Mouse (Mus musculus): Measurements from ENCODE around the gene Ugp2. TPM values are rescaled to one million over a fixed set of nuclear protein-coding genes. Genes with fewer than 3 reads are reported as not detected.
"Not testable (repeated sequence)": the region's sequence is repeated elsewhere in the genome, so short reads cannot be mapped to it uniquely, and the experiment has no call there.

Ugp2 gene
- polyA plus RNA-seq, 1 experiment, result 3.7 TPM

DNA sequence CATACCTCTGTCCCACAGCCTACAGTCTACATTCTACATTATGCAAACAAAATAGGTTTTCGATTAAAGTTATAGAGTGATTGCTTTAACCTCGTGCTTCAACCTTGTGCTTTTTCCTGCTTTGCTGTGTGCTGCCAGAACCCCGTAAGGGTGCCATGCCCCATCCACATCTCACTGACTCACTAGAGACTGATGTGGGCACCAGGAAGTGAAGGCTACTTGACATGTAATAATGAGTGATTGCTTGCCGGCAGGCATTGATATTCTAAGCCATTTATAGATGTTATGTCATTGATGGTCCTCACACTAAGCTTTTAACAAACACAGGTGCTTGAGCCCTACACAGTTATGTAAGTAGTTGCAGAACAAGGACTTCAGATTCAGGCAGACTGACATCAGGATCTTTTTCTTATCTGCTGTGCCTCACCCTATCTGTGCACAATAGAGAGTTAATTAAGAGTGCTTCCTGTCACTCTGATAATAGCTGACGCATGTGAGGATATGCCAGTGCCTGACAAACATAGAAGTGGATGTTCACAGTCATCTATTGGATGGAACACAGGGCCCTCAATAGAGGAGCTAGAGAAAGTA lies 63.8 kb downstream of the Ugp2 start:
- WGBS, result 93% methylated on average over 5 of the region's 5 CpGs
- no peak for TF ChIP-seq POLR2A (IDR thresholded peaks at IDR 0.05; ENCODE audit: control insufficient read depth, extremely low read depth, insufficient read depth, low read length, poor library complexity)
- no peak for TF ChIP-seq CTCF (IDR thresholded peaks at IDR 0.05; ENCODE audit: borderline replicate concordance, control insufficient read depth, extremely low read depth, insufficient read depth, low read length, poor library complexity)
- H3K4me1 ChIP-seq (replicated peaks; ENCODE audit: control insufficient read depth, insufficient read depth, low read length), result peaks cover 2% of the 10 kb centered on the region

DNA sequence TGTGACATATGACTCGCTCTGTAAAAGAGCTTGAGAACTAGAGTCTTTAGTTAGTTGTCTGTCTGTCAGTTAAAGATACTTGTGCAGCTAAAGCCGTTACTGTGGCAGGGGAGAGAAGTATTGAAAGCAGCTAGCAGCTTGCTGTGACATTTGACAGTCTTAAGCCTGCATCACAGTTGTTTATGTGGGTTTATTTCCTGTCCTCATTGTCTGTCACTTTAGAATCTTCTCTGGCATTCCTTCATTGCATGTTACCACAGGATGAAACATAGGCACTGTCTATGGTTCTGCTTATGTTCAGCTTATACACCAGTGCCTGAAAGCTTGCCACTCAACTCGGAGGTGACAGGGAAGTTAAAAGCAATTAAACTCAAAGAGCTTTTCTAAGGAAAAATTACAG lies 67.4 kb downstream of the Ugp2 start:
- TF ChIP-seq CTCF (IDR thresholded peaks at IDR 0.05; ENCODE audit: borderline replicate concordance, control insufficient read depth, extremely low read depth, insufficient read depth, low read length, poor library complexity), result no peak
- TF ChIP-seq POLR2A (IDR thresholded peaks at IDR 0.05; ENCODE audit: control insufficient read depth, extremely low read depth, insufficient read depth, low read length, poor library complexity), result no peak
- no peaks in the 10 kb centered on the region for H3K27me3 ChIP-seq (ENCODE audit: control insufficient read depth, insufficient read depth, low read length)
- WGBS, result 76% methylated on average over 3 of the region's 3 CpGs
- no peak for DNase-seq
- no peak overlapping the region; the same call in 1 of the 2 replicates for H3K27ac ChIP-seq (ENCODE audit: control insufficient read depth, insufficient read depth, low read length)
- peaks cover 2% of the 10 kb centered on the region for H3K4me1 ChIP-seq (replicated peaks; ENCODE audit: control insufficient read depth, insufficient read depth, low read length)
- no peak overlapping the region for H3K4me3 ChIP-seq (ENCODE audit: control insufficient read depth, insufficient read depth, low read length)
- H3K36me3 ChIP-seq (ENCODE audit: control insufficient read depth, insufficient read depth, low read length), result peaks cover 46% of the 10 kb centered on the region

More for the DNA sequence above, 63.8 kb downstream of the Ugp2 start:
- DNase-seq, result no peak
- no peak overlapping the region for H3K27ac ChIP-seq (ENCODE audit: control insufficient read depth, insufficient read depth, low read length)
- no peak overlapping the region for H3K4me3 ChIP-seq (ENCODE audit: control insufficient read depth, insufficient read depth, low read length)
- H3K27me3 ChIP-seq (ENCODE audit: control insufficient read depth, insufficient read depth, low read length), result no peaks in the 10 kb centered on the region
- peaks cover 45% of the 10 kb centered on the region for H3K36me3 ChIP-seq (ENCODE audit: control insufficient read depth, insufficient read depth, low read length)

DNA sequence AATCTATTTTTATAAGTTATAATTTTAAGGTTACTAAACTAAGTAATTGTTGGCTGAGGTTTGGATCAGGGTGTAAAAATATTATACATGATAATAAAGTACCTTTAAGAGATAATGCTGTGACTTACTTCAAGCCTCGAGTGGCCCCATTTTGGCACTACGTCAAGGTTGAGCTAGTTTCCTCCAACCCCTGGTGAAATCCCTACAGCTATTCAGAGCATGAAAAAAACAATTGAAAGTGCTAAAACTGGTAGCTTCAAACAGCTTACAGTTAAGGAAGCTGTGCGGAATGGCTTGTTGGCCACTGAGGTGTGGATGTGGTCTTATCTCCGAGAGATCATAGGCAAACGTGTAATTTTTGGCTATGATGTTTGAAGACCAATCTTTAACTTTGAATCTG lies 75.5 kb downstream of the Ugp2 start:
- no peaks in the 10 kb centered on the region for H3K4me1 ChIP-seq (replicated peaks; ENCODE audit: control insufficient read depth, insufficient read depth, low read length)
- no peak overlapping the region for H3K4me3 ChIP-seq (ENCODE audit: control insufficient read depth, insufficient read depth, low read length)
- no peak overlapping the region for H3K27ac ChIP-seq (ENCODE audit: control insufficient read depth, insufficient read depth, low read length)
- H3K36me3 ChIP-seq (ENCODE audit: control insufficient read depth, insufficient read depth, low read length), result peaks cover 13% of the 10 kb centered on the region
- no peaks in the 10 kb centered on the region for H3K27me3 ChIP-seq (ENCODE audit: control insufficient read depth, insufficient read depth, low read length)
- DNase-seq, result no peak
- 89% methylated on average over 5 of the region's 5 CpGs for WGBS
- TF ChIP-seq CTCF (IDR thresholded peaks at IDR 0.05; ENCODE audit: borderline replicate concordance, control insufficient read depth, extremely low read depth, insufficient read depth, low read length, poor library complexity) (no peak), POLR2A (IDR thresholded peaks at IDR 0.05; ENCODE audit: control insufficient read depth, extremely low read depth, insufficient read depth, low read length, poor library complexity) (no peak)

DNA sequence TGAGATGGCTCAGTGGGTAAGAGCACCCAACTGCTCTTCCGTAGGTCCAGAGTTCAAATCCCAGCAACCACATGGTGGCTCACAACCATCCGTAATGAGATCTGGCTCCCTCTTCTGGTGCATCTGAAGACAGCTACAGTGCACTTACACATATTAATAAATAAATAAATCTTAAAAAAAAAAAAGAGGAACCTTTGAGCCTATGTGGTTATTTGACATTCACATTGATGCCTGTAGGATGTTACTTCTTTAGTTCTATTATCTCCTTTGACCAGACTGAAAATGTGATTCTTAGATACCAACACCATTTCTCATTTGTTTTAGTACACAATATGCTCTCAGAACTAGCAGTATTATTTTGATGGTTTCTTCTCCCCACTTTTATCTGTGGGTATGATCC lies 82.8 kb downstream of the Ugp2 start:
- DNase-seq; H3K4me1 ChIP-seq (replicated peaks; ENCODE audit: control insufficient read depth, insufficient read depth, low read length); H3K27ac ChIP-seq (ENCODE audit: control insufficient read depth, insufficient read depth, low read length); H3K4me3 ChIP-seq (ENCODE audit: control insufficient read depth, insufficient read depth, low read length); H3K36me3 ChIP-seq (ENCODE audit: control insufficient read depth, insufficient read depth, low read length); H3K27me3 ChIP-seq (ENCODE audit: control insufficient read depth, insufficient read depth, low read length): not testable (repeated sequence)
- WGBS, result 97% methylated on average over 2 of the region's 2 CpGs

DNA sequence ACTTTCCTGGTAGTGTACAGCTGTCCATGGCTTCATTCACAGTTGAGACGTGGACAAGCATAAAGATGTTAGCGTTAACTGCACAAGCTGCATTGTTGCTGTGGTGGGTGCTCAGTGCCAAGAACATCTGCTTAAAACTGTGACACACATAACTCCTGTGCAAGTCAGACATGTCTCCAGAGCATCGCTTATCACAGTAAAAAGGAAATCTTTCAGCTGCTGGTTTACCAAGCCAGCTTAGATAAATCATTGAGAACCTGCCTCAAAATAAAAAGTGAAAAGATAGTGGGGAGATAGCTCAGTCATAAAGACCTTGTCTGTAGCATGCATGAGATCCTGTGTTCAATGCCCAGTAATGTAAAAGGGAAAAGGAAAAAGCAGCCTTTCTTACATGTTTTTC lies 84.6 kb downstream of the Ugp2 start:
- Histone ChIP-seq H3K36me3 (ENCODE audit: control insufficient read depth, insufficient read depth, low read length) (no peaks in the 10 kb centered on the region), H3K27me3 (ENCODE audit: control insufficient read depth, insufficient read depth, low read length) (no peaks in the 10 kb centered on the region), H3K4me1 (replicated peaks; ENCODE audit: control insufficient read depth, insufficient read depth, low read length) (no peaks in the 10 kb centered on the region), H3K4me3 (ENCODE audit: control insufficient read depth, insufficient read depth, low read length) (no peak overlapping the region), H3K27ac (ENCODE audit: control insufficient read depth, insufficient read depth, low read length) (no peak overlapping the region)
- 89% methylated on average over 3 of the region's 3 CpGs for WGBS
- TF ChIP-seq POLR2A (IDR thresholded peaks at IDR 0.05; ENCODE audit: control insufficient read depth, extremely low read depth, insufficient read depth, low read length, poor library complexity) (no peak), CTCF (IDR thresholded peaks at IDR 0.05; ENCODE audit: borderline replicate concordance, control insufficient read depth, extremely low read depth, insufficient read depth, low read length, poor library complexity) (no peak)
- no peak for DNase-seq

DNA sequence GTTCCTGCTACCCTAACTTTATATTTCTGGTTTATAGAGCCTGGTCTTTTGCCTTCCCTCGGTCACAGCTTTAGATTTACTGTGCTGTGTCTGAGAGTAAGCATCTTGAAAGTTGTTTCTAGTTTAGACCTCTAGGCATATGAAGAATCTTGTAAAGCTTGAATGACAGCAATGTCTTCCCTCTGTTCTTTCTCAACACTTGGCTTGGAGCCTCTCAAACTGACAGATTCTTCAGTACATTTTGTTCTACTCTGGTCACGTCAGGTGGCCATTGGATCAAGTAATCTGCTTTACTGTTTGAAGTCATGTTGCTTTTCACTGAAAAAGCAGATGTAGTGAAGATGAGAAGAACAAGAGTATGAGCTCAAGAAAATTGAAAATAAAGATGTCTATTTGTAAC lies 94.8 kb downstream of the Ugp2 start:
- Histone ChIP-seq H3K4me1 (replicated peaks; ENCODE audit: control insufficient read depth, insufficient read depth, low read length) (no peaks in the 10 kb centered on the region), H3K36me3 (ENCODE audit: control insufficient read depth, insufficient read depth, low read length) (peaks cover 18% of the 10 kb centered on the region), H3K27ac (ENCODE audit: control insufficient read depth, insufficient read depth, low read length) (no peak overlapping the region), H3K4me3 (ENCODE audit: control insufficient read depth, insufficient read depth, low read length) (no peak overlapping the region), H3K27me3 (ENCODE audit: control insufficient read depth, insufficient read depth, low read length) (no peaks in the 10 kb centered on the region)
- WGBS, result 97% methylated on average over 2 of the region's 2 CpGs
- TF ChIP-seq CTCF (IDR thresholded peaks at IDR 0.05; ENCODE audit: borderline replicate concordance, control insufficient read depth, extremely low read depth, insufficient read depth, low read length, poor library complexity) (no peak), POLR2A (IDR thresholded peaks at IDR 0.05; ENCODE audit: control insufficient read depth, extremely low read depth, insufficient read depth, low read length, poor library complexity) (no peak)
- no peak for DNase-seq

Other genes with a start within 250 kb of the Ugp2 start
- gene Vps54, start 131.9 kb downstream of the Ugp2 start, polyA plus RNA-seq (2012; rRNA removed), result 22.2 and 28.0 TPM in 2 replicates
- gene Wdpcp, start 201.0 kb upstream of the Ugp2 start, polyA plus RNA-seq (2012; rRNA removed), result 2.7 and 4.0 TPM in 2 replicates
- gene Mdh1, start 201.2 kb upstream of the Ugp2 start, polyA plus RNA-seq (2012; rRNA removed), result 147 and 191 TPM in 2 replicates

All from thymus, adult 2 months (tissue).